Mouse (Mus musculus): Measurements from ENCODE around the gene Anapc16. TPM values are rescaled to one million over a fixed set of nuclear protein-coding genes. Genes with fewer than 3 reads are reported as not detected.
"Not testable (repeated sequence)": the region's sequence is repeated elsewhere in the genome, so short reads cannot be mapped to it uniquely, and the experiment has no call there.

The Anapc16 gene
- polyA plus RNA-seq, 1 experiment from 2014 or later, result 106 TPM

DNA sequence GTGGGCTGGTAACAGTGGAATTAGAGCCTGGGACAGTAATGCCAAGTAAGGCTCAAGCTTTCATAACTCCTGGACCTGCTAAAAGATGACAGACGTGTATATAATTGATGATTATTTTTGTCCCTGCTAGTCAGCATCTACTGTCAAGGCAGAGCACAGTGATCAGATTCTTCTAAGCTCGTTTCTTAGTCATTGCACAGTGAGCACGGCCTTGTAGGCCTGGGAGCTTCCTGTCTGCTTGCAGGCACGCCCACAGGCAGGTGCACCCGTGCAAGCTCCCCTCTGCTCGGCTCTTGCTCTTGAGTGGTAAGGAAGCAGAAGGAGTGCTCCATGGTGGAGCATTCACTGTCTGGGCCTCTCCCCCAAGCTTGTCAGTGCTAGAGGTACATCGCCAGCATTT is 25.2 kb upstream of the Anapc16 start:
- no peaks in the 10 kb centered on the region for H3K36me3 ChIP-seq
- 84% methylated on average over 7 of the region's 7 CpGs for WGBS
- H3K4me3 ChIP-seq, result no peak overlapping the region
- H3K27ac ChIP-seq (replicated peaks), result peak overlapping the region; percentile 51
- peaks cover 43% of the 10 kb centered on the region for H3K4me1 ChIP-seq (replicated peaks)
- H3K27me3 ChIP-seq, result no peaks in the 10 kb centered on the region
- no peak for ATAC-seq (ENCODE audit: low FRiP score, low read depth)
- no peaks in the 10 kb centered on the region for H3K9me3 ChIP-seq
- H3K9ac ChIP-seq, result no peak overlapping the region
- H3K4me2 ChIP-seq, result no peak overlapping the region

- Histone ChIP-seq H3K4me1 (replicated peaks) (peaks cover 39% of the 10 kb centered on the region), H3K4me2 (no peak overlapping the region), H3K36me3 (0 out of 2 replicates have a peak, but pooled peaks cover under 1% of the 10 kb centered on the region), H3K27ac (replicated peaks) (peak overlapping the region; percentile 51; the same call in 1 of the 2 replicates), H3K9me3 (no peaks in the 10 kb centered on the region), H3K9ac (no peak overlapping the region), H3K4me3 (no peak overlapping the region), H3K27me3 (no peaks in the 10 kb centered on the region)
- 55% methylated on average over 2 of the region's 2 CpGs for WGBS
- ATAC-seq (ENCODE audit: low FRiP score, low read depth), result no peak
Measured at GRCm38 (mm10) chr10:60027619-60028084, 24.7 kb upstream of the Anapc16 start.

- Histone ChIP-seq H3K4me3 (no peak overlapping the region), H3K4me1 (replicated peaks) (peaks cover 32% of the 10 kb centered on the region), H3K27me3 (no peaks in the 10 kb centered on the region), H3K9ac (no peak overlapping the region), H3K4me2 (no peak overlapping the region), H3K36me3 (0 out of 2 replicates have a peak, but pooled peaks cover 7% of the 10 kb centered on the region), H3K27ac (replicated peaks) (peak overlapping the region; percentile 18), H3K9me3 (no peaks in the 10 kb centered on the region)
- WGBS, result 68% methylated on average over 13 of the region's 13 CpGs
- ATAC-seq (ENCODE audit: low FRiP score, low read depth), result no peak
Measured at GRCm38 (mm10) chr10:60026759-60027395, 23.9 kb upstream of the Anapc16 start.

DNA sequence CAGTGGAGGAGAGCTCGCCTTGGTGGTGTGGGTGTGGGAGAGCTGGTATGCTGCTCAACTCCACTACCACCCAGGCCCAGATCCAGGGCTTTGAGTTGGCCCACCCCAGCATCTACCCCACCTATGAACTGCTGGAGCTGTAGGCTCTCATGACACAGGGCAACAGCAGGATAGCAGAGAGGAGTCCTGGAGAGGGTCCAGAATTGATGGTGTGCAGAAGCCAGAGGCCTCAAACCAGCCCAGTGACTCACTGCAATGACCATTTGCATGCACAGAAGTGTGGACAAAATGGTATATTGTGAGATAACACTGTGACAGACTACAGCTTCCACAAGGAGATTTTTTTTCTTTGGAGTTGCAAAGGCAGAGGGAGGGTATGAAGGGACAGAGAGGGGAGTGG is 20.8 kb upstream of the Anapc16 start:
- H3K4me1 ChIP-seq (replicated peaks), result peaks cover 25% of the 10 kb centered on the region
- no peak overlapping the region for H3K27ac ChIP-seq (replicated peaks)
- H3K4me3 ChIP-seq, result no peak overlapping the region
- peaks cover 15% of the 10 kb centered on the region; the same call in 1 of the 2 replicates for H3K36me3 ChIP-seq
- no peak for ATAC-seq (ENCODE audit: low FRiP score, low read depth)
- H3K9me3 ChIP-seq, result no peaks in the 10 kb centered on the region
- no peaks in the 10 kb centered on the region for H3K27me3 ChIP-seq
- no peak overlapping the region for H3K4me2 ChIP-seq
- no peak overlapping the region for H3K9ac ChIP-seq
- 95% methylated on average over 1 of the region's 1 CpGs for WGBS

DNA sequence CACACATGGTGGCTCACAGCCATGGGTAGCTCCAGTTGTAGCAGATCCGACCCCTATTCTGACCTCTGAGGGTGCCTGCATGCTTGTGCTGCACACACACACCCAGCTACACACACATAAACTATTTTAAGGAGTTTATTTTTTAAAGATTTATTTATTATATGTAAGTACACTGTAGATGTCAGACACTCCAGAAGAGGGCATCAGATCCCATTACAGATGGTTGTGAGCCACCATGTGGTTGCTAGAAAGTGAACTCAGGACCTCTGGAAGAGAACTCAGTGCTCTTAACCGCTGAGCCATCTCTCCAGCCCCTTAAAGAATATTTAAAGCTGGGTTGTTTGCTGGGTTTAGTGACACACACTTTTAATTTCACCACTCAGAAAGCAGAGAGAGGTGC is 16.4 kb upstream of the Anapc16 start:
- Histone ChIP-seq H3K4me1 (replicated peaks) (no peaks in the 10 kb centered on the region), H3K4me2 (no peak overlapping the region), H3K27ac (replicated peaks) (no peak overlapping the region), H3K4me3 (no peak overlapping the region), H3K9me3 (no peaks in the 10 kb centered on the region), H3K9ac (no peak overlapping the region), H3K36me3 (peaks cover 27% of the 10 kb centered on the region), H3K27me3 (no peaks in the 10 kb centered on the region)
- 87% methylated on average over 2 of the region's 2 CpGs for WGBS
- ATAC-seq (ENCODE audit: low FRiP score, low read depth), result no peak

- no peaks in the 10 kb centered on the region for H3K27me3 ChIP-seq
- H3K9me3 ChIP-seq, result no peaks in the 10 kb centered on the region
- H3K36me3 ChIP-seq, result peaks cover 24% of the 10 kb centered on the region
- H3K4me1 ChIP-seq (replicated peaks), result no peaks in the 10 kb centered on the region
- no peak overlapping the region for H3K9ac ChIP-seq
- ATAC-seq (ENCODE audit: low FRiP score, low read depth), result no peak
- WGBS, result 94% methylated on average over 6 of the region's 6 CpGs
- no peak overlapping the region for H3K4me2 ChIP-seq
- H3K27ac ChIP-seq (replicated peaks), result no peak overlapping the region
- H3K4me3 ChIP-seq, result no peak overlapping the region
Measured at GRCm38 (mm10) chr10:60016223-60016622, 13.3 kb upstream of the Anapc16 start.

DNA sequence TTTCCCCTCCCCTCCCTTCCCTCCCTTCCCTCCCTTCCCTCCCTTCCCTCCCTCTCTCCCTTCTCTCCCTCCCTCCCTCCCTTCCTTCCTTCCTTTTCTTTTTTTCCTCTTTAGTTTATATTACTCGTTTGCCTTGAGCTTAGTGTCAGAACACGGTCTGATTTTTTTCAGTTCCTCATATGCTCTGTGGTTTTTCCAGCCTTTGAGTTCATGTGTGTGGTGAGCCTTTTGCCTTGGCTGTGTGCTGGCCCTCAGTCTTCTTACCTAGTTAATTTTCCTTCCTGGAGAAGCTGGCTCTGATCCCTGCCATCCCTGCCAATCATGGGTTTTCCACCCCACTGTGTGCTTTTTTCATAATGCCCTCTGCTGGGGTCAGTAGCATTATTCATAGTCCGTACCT is 6.2 kb upstream of the Anapc16 start:
- H3K9ac ChIP-seq, result no peak overlapping the region
- no peaks in the 10 kb centered on the region for H3K4me1 ChIP-seq (replicated peaks)
- no peak for ATAC-seq (ENCODE audit: low FRiP score, low read depth)
- 82% methylated on average over 3 of the region's 3 CpGs for WGBS
- no peak overlapping the region for H3K27ac ChIP-seq (replicated peaks)
- no peaks in the 10 kb centered on the region for H3K27me3 ChIP-seq
- peaks cover 17% of the 10 kb centered on the region for H3K36me3 ChIP-seq
- no peaks in the 10 kb centered on the region for H3K9me3 ChIP-seq
- no peak overlapping the region for H3K4me2 ChIP-seq
- H3K4me3 ChIP-seq, result no peak overlapping the region

GRCm38 (mm10) chr10:60005264-60005663 is 2.3 kb upstream of the Anapc16 start:
- peaks cover 18% of the 10 kb centered on the region for H3K4me1 ChIP-seq (replicated peaks)
- H3K27ac ChIP-seq (replicated peaks), result no peak overlapping the region
- peaks cover 11% of the 10 kb centered on the region; the same call in 1 of the 2 replicates for H3K36me3 ChIP-seq
- no peak overlapping the region for H3K4me2 ChIP-seq
- no peak overlapping the region for H3K9ac ChIP-seq
- no peak overlapping the region for H3K4me3 ChIP-seq
- no peaks in the 10 kb centered on the region for H3K27me3 ChIP-seq
- no peak for ATAC-seq (ENCODE audit: low FRiP score, low read depth)
- H3K9me3 ChIP-seq, result no peaks in the 10 kb centered on the region
- WGBS, result 63% methylated on average over 2 of the region's 2 CpGs

DNA sequence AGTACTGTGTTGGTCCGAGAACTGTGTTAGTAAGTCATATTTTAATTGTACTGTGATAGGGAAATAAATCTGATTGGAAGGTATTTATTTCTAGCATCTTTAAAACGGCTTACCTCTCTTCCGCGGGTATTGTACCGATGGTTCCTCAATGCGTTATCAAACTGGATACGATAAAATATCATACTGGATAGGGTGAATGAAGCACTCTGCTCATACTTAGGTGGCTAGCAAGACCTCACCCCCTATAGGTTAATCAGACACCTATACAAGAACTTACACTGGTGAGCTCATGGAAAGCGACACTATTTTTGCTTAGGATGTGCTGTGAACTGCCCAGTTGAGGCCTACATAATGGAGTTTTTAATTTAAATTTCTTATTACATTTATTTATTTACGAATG is 912 bp upstream of the Anapc16 start:
- Histone ChIP-seq H3K4me3 (peak overlapping the region; percentile 62), H3K9ac (peak overlapping the region; percentile 62), H3K27me3 (no peaks in the 10 kb centered on the region), H3K9me3 (no peaks in the 10 kb centered on the region), H3K4me1 (replicated peaks) (peaks cover 20% of the 10 kb centered on the region), H3K36me3 (peaks cover 11% of the 10 kb centered on the region; the same call in 1 of the 2 replicates), H3K27ac (replicated peaks) (peak overlapping the region; percentile 98), H3K4me2 (peak overlapping the region; percentile 75)
- ATAC-seq (ENCODE audit: low FRiP score, low read depth), result no peak
- 74% methylated on average over 9 of the region's 9 CpGs for WGBS

- WGBS, result under 1% methylated on average over 21 of the region's 21 CpGs
- no peaks in the 10 kb centered on the region for H3K9me3 ChIP-seq
- H3K9ac ChIP-seq, result peak overlapping the region; percentile 62
- ATAC-seq (ENCODE audit: low FRiP score, low read depth), result no peak; the same call in 1 of the 2 replicates
- H3K27me3 ChIP-seq, result no peaks in the 10 kb centered on the region
- H3K4me1 ChIP-seq (replicated peaks), result peaks cover 20% of the 10 kb centered on the region
- peak overlapping the region; percentile 98 for H3K27ac ChIP-seq (replicated peaks)
- H3K4me3 ChIP-seq, result peak overlapping the region; percentile 62
- peak overlapping the region; percentile 75 for H3K4me2 ChIP-seq
- H3K36me3 ChIP-seq, result peaks cover 5% of the 10 kb centered on the region; the same call in 1 of the 2 replicates
Measured at GRCm38 (mm10) chr10:60003213-60003752, 348 bp upstream of the Anapc16 start.

GRCm38 (mm10) chr10:60002203-60002602 is 732 bp downstream of the Anapc16 start:
- H3K4me1 ChIP-seq (replicated peaks), result peaks cover 22% of the 10 kb centered on the region
- 4% methylated on average over 12 of the region's 12 CpGs for WGBS
- H3K9ac ChIP-seq, result peak overlapping the region; percentile 74
- H3K9me3 ChIP-seq, result no peaks in the 10 kb centered on the region
- ATAC-seq (ENCODE audit: low FRiP score, low read depth), result no peak
- peak overlapping the region; percentile 98 for H3K27ac ChIP-seq (replicated peaks)
- no peaks in the 10 kb centered on the region for H3K27me3 ChIP-seq
- peak overlapping the region; percentile 62 for H3K4me3 ChIP-seq
- H3K36me3 ChIP-seq, result no peaks in the 10 kb centered on the region
- peak overlapping the region; percentile 75 for H3K4me2 ChIP-seq

DNA sequence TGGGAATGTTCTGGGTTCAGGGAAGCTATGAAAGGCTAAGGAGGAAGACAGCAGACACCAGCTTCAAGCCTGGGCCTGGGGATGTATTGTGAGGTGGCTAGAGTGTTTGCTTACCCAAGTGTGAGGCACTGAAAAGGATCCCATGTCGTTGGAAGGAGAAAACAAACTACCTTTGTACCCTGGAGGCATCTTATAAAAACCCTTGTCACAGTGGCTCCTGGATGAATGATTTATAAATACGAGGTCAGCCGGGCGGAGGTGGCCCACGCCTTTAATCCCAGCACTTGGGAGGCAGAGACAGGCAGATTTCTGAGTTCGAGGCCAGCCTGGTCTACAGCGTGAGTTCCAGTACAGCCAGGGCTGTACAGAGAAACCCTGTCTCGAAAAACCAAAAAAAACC is 1.3 kb downstream of the Anapc16 start:
- not testable (repeated sequence) for H3K27ac ChIP-seq (replicated peaks); H3K9me3 ChIP-seq; H3K27me3 ChIP-seq; ATAC-seq (ENCODE audit: low FRiP score, low read depth); H3K36me3 ChIP-seq
- Histone ChIP-seq H3K4me1 (replicated peaks) (peaks cover 22% of the 10 kb centered on the region), H3K9ac (peak overlapping the region; percentile 74; the same call in 1 of the 2 replicates), H3K4me3 (peak overlapping the region; percentile 62), H3K4me2 (peak overlapping the region; percentile 75)
- WGBS, result 79% methylated on average over 8 of the region's 8 CpGs
